Mouse (Mus musculus) liver, embryonic 16.5 days (tissue): ENCODE results near the gene Gm14443. TPM values are rescaled to one million over a fixed set of nuclear protein-coding genes. Genes with fewer than 3 reads are reported as not detected.
"Not testable (repeated sequence)": the region's sequence is repeated elsewhere in the genome, so short reads cannot be mapped to it uniquely, and the experiment has no call there.

Source experiments
- ATAC-seq: fragments of 200-750 bp; cut with Nextera tagmentation; 2 replicates; pipeline ENCODE4 v1.8.0; 2017; ENCODE audit warnings: low read depth, mild to moderate bottlenecking, moderate number of reproducible peaks, moderate library complexity
- H3K27ac ChIP-seq: fragments of 300-500 bp; sonication (generic); 2 replicates; pipeline ENCODE4 v1.5.1; 2014; ENCODE audit warnings: mild to moderate bottlenecking, low read length
- H3K27me3 ChIP-seq: fragments of 300-500 bp; sonication (generic); 2 replicates; pipeline ENCODE4 v1.6.1; 2014; ENCODE audit warnings: low read depth, low read length, mixed read lengths; ENCODE audit not compliant: control insufficient read depth, insufficient read depth
- H3K36me3 ChIP-seq: fragments of 300-500 bp; sonication (generic); 2 replicates; pipeline ENCODE4 v1.6.1; 2014; ENCODE audit warnings: mild to moderate bottlenecking; ENCODE audit not compliant: control insufficient read depth, insufficient read depth
- H3K4me1 ChIP-seq: fragments of 300-500 bp; sonication (generic); 2 replicates; pipeline ENCODE4 v1.6.1; 2014; ENCODE audit warnings: low read depth, low read length, mixed read lengths; ENCODE audit not compliant: control insufficient read depth
- H3K4me2 ChIP-seq: fragments of 300-500 bp; sonication (generic); 2 replicates; pipeline ENCODE4 v1.6.1; 2014; ENCODE audit warnings: low read depth, low read length, mixed read lengths
- H3K4me3 ChIP-seq: fragments of 300-500 bp; sonication (generic); 2 replicates; pipeline ENCODE4 v1.5.1; 2014; ENCODE audit warnings: low read depth, mild to moderate bottlenecking, low read length
- H3K9ac ChIP-seq: fragments of 300-500 bp; sonication (generic); 2 replicates; pipeline ENCODE4 v1.6.1; 2014; ENCODE audit warnings: low read depth, low read length
- H3K9me3 ChIP-seq: fragments of 300-500 bp; sonication (generic); replicated peaks from 2 replicates; pipeline ENCODE4 v1.6.1; 2016; ENCODE audit warnings: low read length; ENCODE audit not compliant: control insufficient read depth
- WGBS: fragments of 180-500 bp; shearing (Covaris S2); extraction: QIAGEN DNeasy Blood & Tissue Kit; methylation state at CpG from one replicate; pipeline ENCODE4 v1.1.7; 2014; ENCODE audit not compliant: insufficient replicate concordance; 5-methylcytosine and 5-hydroxymethylcytosine counted together
- polyA plus RNA-seq: library from polyadenylated mRNA; unstranded; fragments of >200 nt; fragmentation: Nextera tagmentation; extraction: Ambion mirVana; gene quantifications from 2 replicates; pipeline ENCODE4 v1.2.1, GENCODE M21; 2015

The Gm14443 gene
- 0.06 and 0.17 TPM in 2 replicates for polyA plus RNA-seq

DNA sequence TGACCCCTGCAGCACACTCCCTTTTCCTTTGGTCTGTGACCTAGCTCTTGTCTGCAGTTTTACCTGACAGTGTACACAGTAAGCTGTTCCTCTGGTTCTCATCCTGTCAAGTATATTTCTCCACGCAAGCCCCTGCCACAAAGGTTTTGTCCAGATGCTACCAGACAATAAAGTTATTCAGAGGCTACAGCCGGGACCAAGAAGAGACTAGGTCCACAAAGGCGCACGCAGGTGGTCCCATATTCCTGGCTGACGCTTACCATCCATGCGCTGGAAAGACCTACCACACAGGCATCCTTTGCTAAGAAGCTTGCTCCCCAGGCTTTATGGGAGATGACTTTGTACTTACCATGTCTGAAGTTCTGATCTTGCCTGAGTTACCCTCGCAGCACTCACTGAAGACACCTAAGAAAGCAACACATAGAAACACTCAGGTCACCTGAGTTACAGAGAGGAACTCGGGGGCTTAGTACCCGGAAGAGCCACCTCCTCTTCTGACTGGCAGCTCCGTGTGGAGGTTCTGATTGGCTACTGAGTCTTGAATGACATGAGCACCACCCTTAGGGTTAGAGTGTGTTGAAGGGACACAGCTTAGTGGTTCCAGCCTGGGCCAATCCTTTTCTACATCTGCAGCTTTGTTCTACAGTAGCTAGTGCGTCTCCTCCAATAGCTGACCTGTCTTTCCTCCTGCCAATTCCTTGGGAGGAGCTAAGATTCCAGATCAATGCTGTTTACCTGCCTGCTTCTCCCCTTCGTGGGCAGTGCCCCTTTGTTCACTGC lies at the start of gene Gm14443:
Gm14443 (minus strand) TSS at position 471 of the 780 bp plus-strand sequence.
- H3K4me2 ChIP-seq, H3K4me3 ChIP-seq, H3K9ac ChIP-seq, H3K36me3 ChIP-seq, H3K9me3 ChIP-seq, H3K27ac ChIP-seq, H3K4me1 ChIP-seq, ATAC-seq, H3K27me3 ChIP-seq: not testable (repeated sequence)
- 62% methylated on average over 12 of the region's 12 CpGs for whole genome bisulfite sequencing

- not testable (repeated sequence) for H3K27ac ChIP-seq, ATAC-seq, H3K27me3 ChIP-seq, H3K9me3 ChIP-seq, H3K4me1 ChIP-seq, H3K4me2 ChIP-seq, H3K9ac ChIP-seq, H3K36me3 ChIP-seq, H3K4me3 ChIP-seq
- no CpG with 5 or more reads among the region's 7 CpGs for WGBS
These were observed 31.1 kb upstream of the Gm14443 start, which contains the start of gene Gm14391 for GRCm38 (mm10) chr2:175206732-175207131. Gene Gm14391, minus strand, starts transcription at chr2:175206917.

- not testable (repeated sequence) for H3K9me3 ChIP-seq, H3K4me1 ChIP-seq, H3K36me3 ChIP-seq, H3K9ac ChIP-seq, H3K27ac ChIP-seq, H3K4me2 ChIP-seq, ATAC-seq, H3K4me3 ChIP-seq, H3K27me3 ChIP-seq
- 15% methylated on average over 1 of the region's 1 CpGs for WGBS
These were observed 3.3 kb upstream of the Gm14443 start for GRCm38 (mm10) chr2:175179008-175179407.

GRCm38 (mm10) chr2:175176312-175176711 lies 641 bp upstream of the Gm14443 start:
- no peaks in the 10 kb centered on the region for H3K4me1 ChIP-seq
- no peaks in the 10 kb centered on the region for H3K27me3 ChIP-seq
- H3K9ac ChIP-seq: no peak overlapping the region
- H3K36me3 ChIP-seq: no peaks in the 10 kb centered on the region
- H3K9me3 ChIP-seq: no peaks in the 10 kb centered on the region
- ATAC-seq: no peak
- H3K4me2 ChIP-seq: no peak overlapping the region
- no peak overlapping the region for H3K4me3 ChIP-seq
- 54% methylated on average over 6 of the region's 6 CpGs for WGBS
- no peak overlapping the region for H3K27ac ChIP-seq

DNA sequence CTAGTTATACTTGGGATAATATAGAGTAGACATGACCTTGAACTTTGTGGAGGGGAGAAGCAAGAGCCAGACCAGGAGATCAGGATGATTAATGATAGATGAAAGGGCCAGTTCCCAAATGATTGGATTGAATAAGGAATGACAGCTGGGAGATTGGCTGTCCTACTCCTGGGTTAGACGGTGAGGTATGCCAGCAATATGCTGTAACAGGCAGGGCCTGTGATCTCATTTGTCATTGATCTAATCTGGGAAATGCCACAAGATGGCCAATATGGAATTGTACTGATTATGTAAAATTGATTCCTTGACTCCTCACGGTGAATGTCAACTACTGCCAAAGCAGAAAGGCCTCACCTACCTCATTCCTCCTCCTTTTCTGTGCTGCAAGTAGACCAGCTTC lies 1.6 kb downstream of the Gm14443 start:
- WGBS: 72% methylated on average over 2 of the region's 2 CpGs
- not testable (repeated sequence) for H3K27ac ChIP-seq, H3K36me3 ChIP-seq, H3K4me1 ChIP-seq, H3K9ac ChIP-seq, H3K4me3 ChIP-seq, ATAC-seq, H3K27me3 ChIP-seq, H3K4me2 ChIP-seq, H3K9me3 ChIP-seq

- 62% methylated on average over 3 of the region's 3 CpGs for WGBS
- not testable (repeated sequence) for H3K36me3 ChIP-seq, H3K4me1 ChIP-seq, ATAC-seq, H3K4me3 ChIP-seq, H3K27ac ChIP-seq, H3K9ac ChIP-seq, H3K9me3 ChIP-seq, H3K4me2 ChIP-seq, H3K27me3 ChIP-seq
These were observed 2.6 kb downstream of the Gm14443 start for GRCm38 (mm10) chr2:175172906-175173595.

GRCm38 (mm10) chr2:175172123-175172522 lies 3.5 kb downstream of the Gm14443 start:
- no peak overlapping the region for H3K4me2 ChIP-seq
- no peaks in the 10 kb centered on the region for H3K27me3 ChIP-seq
- no peak for ATAC-seq
- no peak overlapping the region for H3K27ac ChIP-seq
- no peak overlapping the region for H3K4me3 ChIP-seq
- no peaks in the 10 kb centered on the region for H3K4me1 ChIP-seq
- H3K36me3 ChIP-seq: no peaks in the 10 kb centered on the region
- WGBS: 72% methylated on average over 3 of the region's 3 CpGs
- no peaks in the 10 kb centered on the region for H3K9me3 ChIP-seq
- no peak overlapping the region for H3K9ac ChIP-seq

DNA sequence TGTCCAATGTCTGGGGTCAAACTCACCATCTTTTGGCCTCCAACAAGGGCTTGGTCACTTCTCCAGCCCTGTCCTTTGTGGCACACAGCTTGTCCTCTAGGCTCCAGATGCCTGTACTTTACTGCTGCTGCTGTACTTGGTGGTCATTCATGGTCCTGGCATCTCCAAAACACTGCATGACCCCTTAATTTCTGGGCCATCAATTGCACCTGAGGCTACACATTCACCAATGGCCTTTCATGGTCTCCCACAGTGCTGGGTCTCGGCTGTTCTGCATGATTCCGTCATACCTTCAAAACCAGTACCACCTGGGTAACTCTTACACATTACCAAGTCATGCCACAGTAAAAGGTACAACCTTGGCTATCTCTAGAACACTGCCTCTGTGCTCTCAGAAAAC lies 8.8 kb downstream of the Gm14443 start:
- not testable (repeated sequence) for H3K4me2 ChIP-seq
- WGBS: 60% methylated on average over 2 of the region's 2 CpGs

DNA sequence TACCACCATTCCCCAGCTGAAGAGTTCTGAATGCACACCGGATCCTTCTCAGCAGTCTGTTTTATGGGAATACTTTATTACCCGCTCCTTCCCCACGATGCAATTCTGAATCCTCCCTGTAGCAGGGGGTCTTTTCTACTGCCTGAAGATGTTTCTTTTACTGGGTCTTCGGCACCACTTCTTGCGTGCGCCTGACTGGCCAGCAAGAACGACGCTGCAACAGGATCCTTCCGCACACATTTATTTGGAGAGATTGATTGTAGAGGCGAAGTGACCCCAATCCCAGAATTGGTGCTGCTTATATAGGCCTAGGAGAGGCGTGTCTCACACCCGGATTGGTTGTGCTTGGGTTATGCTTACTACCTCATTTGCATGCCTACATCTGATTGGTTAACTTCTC lies 10.6 kb downstream of the Gm14443 start:
- not testable (repeated sequence) for H3K4me3 ChIP-seq, H3K27me3 ChIP-seq, H3K4me2 ChIP-seq, H3K27ac ChIP-seq, H3K9me3 ChIP-seq, H3K4me1 ChIP-seq, H3K36me3 ChIP-seq, H3K9ac ChIP-seq, ATAC-seq
- WGBS: 76% methylated on average over 12 of the region's 12 CpGs

More for the DNA sequence above, 8.8 kb downstream of the Gm14443 start:
- H3K4me3 ChIP-seq, H3K36me3 ChIP-seq, H3K27ac ChIP-seq, H3K9ac ChIP-seq, H3K27me3 ChIP-seq, ATAC-seq, H3K9me3 ChIP-seq, H3K4me1 ChIP-seq: not testable (repeated sequence)
